Mouse (Mus musculus) fibroblast of lung, adult 2 months (primary cell): ENCODE results near the gene Sema6c.
"Not testable (repeated sequence)": the region's sequence is repeated elsewhere in the genome, so short reads cannot be mapped to it uniquely, and the experiment has no call there.

Experiments
- DNase-seq: peaks from one replicate; pipeline ENCODE4 v3.0.0-alpha.2; 2011; ENCODE audit warnings: low read depth

Sema6c gene

GRCm38 (mm10) chr3:95186100-95186499 lies 25.8 kb downstream of the Sema6c start:
- DNase-seq, result no peak

GRCm38 (mm10) chr3:95186888-95187287 lies 26.6 kb downstream of the Sema6c start:
- no peak for DNase-seq

GRCm38 (mm10) chr3:95194721-95195135 lies 34.5 kb downstream of the Sema6c start:
- DNase-seq, result peak; percentile 11

GRCm38 (mm10) chr3:95195772-95196171 lies 35.5 kb downstream of the Sema6c start:
- DNase-seq, result no peak

- DNase-seq, result no peak
Observed at GRCm38 (mm10) chr3:95199101-95199500, 38.8 kb downstream of the Sema6c start.

GRCm38 (mm10) chr3:95200132-95200531 lies 39.9 kb downstream of the Sema6c start:
- no peak for DNase-seq

DNA sequence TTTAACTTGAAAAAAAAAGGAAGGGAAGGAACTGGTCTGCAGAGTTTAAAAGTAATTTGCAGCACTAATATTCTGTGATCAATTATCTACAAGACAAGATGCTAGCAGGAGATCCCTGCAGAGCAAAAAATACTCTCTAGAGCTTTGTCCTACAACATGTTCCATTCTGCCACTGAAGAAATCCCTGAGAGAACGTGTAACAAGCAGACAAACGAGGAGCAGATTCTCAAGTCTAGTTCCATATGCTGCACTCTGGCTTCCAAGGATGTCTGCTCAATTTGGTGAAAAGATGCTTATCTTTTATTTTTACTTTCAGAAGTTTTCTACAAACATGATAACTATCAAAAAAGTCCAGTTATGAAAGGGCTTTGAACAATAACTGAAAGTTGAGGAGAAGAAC lies 40.3 kb downstream of the Sema6c start:
- no peak for DNase-seq

- no peak for DNase-seq
Observed at GRCm38 (mm10) chr3:95203880-95204279, 43.6 kb downstream of the Sema6c start.

DNA sequence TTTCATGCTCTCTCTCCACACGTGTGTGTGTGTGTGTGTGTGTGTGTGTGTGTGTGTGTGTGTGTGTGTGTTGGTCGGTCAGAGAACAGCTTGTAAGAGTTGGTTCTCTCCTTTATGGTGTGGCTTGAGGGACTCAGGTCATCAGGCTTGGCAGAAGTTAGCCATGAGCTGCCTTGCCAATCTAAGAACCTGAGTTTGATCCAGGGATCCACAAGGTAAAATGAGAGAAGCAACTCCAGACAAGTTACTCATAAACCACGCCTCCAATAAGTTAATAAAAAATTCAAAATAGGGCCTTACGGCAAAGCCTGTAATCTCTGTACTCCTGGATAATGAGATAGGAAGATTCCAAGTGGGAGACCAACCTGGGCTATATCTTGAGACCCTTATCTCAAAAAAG lies 48.0 kb downstream of the Sema6c start:
- no peak for DNase-seq

DNA sequence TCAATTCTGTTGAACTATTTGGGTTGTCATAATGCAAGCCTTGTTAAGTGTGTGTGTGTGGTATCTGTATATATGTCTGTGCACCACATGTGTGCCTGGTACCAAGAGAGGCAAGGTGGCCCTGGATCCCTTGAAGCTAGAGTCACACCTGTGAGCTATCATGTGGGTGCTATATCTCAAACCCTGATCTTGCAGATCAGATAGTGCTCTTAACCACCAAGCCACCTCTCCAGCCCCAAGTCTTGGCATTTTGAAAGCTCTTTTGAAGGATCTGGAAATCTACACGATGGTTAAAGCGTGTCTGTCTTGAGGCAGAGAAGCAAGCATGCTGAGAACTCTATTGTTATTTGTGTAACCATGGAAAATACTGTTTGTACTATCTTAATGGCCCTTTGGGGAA lies 50.3 kb downstream of the Sema6c start:
- no peak for DNase-seq

DNA sequence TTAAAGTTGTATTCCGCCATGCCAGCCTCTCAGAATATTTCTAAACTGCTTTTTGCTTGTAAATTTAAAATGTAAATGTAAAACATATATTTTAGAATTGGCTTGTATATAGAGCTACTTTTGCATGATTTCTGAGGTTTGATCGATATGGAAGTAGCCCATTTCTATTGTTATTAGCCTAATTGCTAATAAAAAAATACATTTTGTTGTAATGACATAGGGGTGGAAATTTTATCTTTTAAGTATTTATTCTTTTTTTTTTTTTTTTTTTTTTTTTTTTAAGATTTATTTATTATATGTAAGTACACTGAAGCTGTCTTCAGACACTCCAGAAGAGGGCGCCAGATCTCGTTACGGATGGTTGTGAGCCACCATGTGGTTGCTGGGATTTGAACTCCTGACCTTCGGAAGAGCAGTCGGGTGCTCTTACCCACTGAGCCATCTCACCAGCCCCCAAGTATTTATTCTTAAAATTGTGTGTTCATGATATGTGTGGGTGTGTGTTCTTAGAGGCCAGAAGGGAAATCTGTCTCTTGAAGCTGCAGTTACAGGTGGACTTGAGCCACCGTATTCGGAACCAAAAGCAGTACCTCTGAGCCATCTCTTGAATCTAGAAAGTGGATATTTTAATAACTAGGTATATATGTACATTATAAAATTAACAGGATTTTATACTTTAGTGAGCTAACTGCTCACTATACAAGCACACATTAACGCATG lies 52.8 kb downstream of the Sema6c start:
- not testable (repeated sequence) for DNase-seq

DNA sequence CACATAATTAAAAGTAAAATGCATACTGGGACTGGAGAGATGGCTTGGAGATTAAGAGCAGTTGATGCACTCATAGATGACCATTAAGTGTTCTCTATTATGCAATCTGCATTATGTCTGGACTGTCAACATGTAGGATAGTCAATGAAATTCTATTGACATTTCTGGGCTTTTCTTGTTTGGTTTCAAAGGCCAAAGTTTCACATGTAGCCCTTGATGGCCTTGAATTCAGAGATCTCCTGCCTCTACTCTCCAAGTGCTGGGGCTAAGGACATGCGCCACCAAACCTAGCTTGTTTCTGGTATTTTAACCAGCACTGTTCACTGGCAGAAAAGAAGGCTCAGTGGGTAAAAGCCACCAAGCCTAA lies 53.3 kb downstream of the Sema6c start:
- DNase-seq, result no peak

- DNase-seq, result no peak
Observed at GRCm38 (mm10) chr3:95216655-95217254, 56.5 kb downstream of the Sema6c start.

DNA sequence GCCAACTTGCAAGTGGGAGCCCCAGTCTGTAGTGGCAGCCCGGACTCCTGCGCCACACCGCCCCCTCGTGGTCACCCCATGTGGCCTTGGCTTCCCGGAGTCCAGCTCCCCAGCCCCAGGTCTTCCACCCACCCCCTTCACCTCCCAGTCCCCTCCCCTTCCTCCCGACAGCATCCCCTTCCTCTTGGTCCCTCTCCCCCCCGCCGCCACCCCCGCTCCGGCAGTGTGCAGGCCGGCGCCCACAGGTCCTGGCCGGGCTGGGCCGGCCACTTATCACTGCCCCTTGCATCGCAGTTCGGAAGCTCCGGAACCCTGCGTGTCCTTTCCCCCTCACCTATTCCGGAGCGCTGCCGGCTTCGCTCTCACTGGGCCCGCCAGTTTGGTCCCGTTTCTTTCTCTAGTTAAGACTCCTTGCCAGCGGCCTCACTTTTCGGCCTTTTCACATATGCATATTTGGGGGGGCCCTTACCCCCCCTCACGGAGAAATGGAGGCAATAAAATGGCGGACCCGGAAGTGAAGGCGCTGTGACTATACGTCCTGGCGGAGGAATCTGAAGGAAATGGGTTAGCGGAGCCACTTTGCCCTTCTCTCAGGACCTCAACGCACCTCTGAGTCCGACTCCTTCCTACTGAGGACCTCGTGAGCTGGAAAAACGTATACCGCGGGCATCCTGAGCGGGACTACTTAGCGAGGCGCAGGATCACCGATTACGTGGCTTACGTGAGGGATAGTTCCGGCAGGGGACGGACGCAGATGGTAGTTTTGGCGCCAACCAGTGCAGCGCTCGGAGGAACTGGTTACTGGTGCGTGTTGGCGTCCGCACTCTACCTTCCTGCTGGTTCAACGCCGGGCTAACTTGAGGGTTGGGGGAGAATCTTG lies 57.2 kb downstream of the Sema6c start, which contains the start of gene Gabpb2:
Gabpb2 (minus strand) TSS at position 662 of the 880 bp plus-strand sequence.
- DNase-seq, result no peak

- DNase-seq, result no peak
Observed at GRCm38 (mm10) chr3:95218466-95219137, 58.3 kb downstream of the Sema6c start.

DNA sequence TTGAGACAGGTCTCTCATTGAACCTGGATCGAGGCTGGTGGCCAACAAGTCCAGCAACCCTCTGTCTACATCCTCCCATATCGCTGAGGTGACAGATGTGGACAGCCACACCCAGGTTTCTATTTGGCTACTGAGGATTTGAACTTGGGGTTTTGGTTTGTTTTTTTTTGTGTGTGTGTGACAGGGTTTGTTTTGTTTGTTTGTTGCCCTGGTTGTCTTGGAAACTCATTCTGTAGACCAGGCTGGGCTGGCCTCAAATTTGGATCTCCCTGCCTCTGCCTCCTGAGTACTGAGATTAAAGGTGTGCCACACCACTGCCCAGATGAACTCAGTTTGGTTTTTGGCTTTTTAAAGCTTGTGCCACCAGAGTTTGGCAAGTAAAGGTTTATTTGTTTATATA lies 62.8 kb downstream of the Sema6c start:
- no peak for DNase-seq
